Mouse (Mus musculus) stomach, postnatal 0 days (tissue): ENCODE measurements around the gene Fcho2. TPM values are rescaled to one million over a fixed set of nuclear protein-coding genes. Genes with fewer than 3 reads are reported as not detected.

Source experiments
- ATAC-seq: fragments of 200-750 bp; cut with Nextera tagmentation; 2 replicates; pipeline ENCODE4 v1.8.0; 2017; ENCODE audit not compliant: low FRiP score, low TSS enrichment
- DNase-seq: peaks from one replicate; pipeline ENCODE4 v3.0.0-alpha.2; 2016; ENCODE audit warnings: low spot score
- H3K27ac ChIP-seq: fragments of 300-500 bp; sonication (generic); replicated peaks from 2 replicates; pipeline ENCODE4 v1.5.1; 2014; ENCODE audit warnings: mild to moderate bottlenecking, control low read depth
- H3K27me3 ChIP-seq: fragments of 300-500 bp; sonication (generic); 2 replicates; pipeline ENCODE4 v1.6.1; 2014; ENCODE audit warnings: low read length; ENCODE audit not compliant: control insufficient read depth, insufficient read depth
- H3K36me3 ChIP-seq: fragments of 300-500 bp; sonication (generic); 2 replicates; pipeline ENCODE4 v1.6.1; 2014; ENCODE audit warnings: low read length, mixed read lengths; ENCODE audit not compliant: control insufficient read depth, insufficient read depth
- H3K4me1 ChIP-seq: fragments of 300-500 bp; sonication (generic); replicated peaks from 2 replicates; pipeline ENCODE4 v1.6.1; 2014; ENCODE audit warnings: antibody characterized with exemption; ENCODE audit not compliant: control insufficient read depth, insufficient read depth
- H3K4me2 ChIP-seq: fragments of 300-500 bp; sonication (generic); replicated peaks from 2 replicates; pipeline ENCODE4 v1.6.1; 2014; ENCODE audit warnings: low read depth, mild to moderate bottlenecking, control low read depth, moderate library complexity
- H3K4me3 ChIP-seq: fragments of 300-500 bp; sonication (generic); 2 replicates; pipeline ENCODE4 v1.5.1; 2014; ENCODE audit warnings: low read depth, low read length, control low read depth
- H3K9ac ChIP-seq: fragments of 300-500 bp; sonication (generic); 2 replicates; pipeline ENCODE4 v1.6.1; 2014; ENCODE audit warnings: mild to moderate bottlenecking, low read length, control low read depth, mixed read lengths
- H3K9me3 ChIP-seq: fragments of 300-500 bp; sonication (generic); 2 replicates; pipeline ENCODE4 v1.6.1; 2016; ENCODE audit warnings: low read length; ENCODE audit not compliant: control insufficient read depth
- CTCF ChIP-seq: IDR thresholded peaks from 2 replicates; pipeline ENCODE4 v1.5.1; 2016; ENCODE audit warnings: antibody characterized with exemption, low read depth, mild to moderate bottlenecking, moderate library complexity
- EP300 ChIP-seq: optimal IDR thresholded peaks from 2 replicates; pipeline ENCODE3; 2016; ENCODE audit warnings: antibody characterized with exemption
- WGBS: fragments of 180-500 bp; shearing (Covaris S2); extraction: QIAGEN DNeasy Blood & Tissue Kit; methylation state at CpG from one replicate; pipeline ENCODE4 v1.1.7; 2014; 5-methylcytosine and 5-hydroxymethylcytosine counted together
- polyA plus RNA-seq: library from polyadenylated mRNA; unstranded; fragments of >200 nt; fragmentation: Nextera tagmentation; extraction: Ambion mirVana; gene quantifications from 2 replicates; pipeline ENCODE4 v1.2.1, GENCODE M21; 2015

Fcho2 gene
- polyA plus RNA-seq, 1 experiment from 2014 or later, result 21.9 TPM

- 85% methylated on average over 2 of the region's 2 CpGs for WGBS
- DNase-seq (no peak), ATAC-seq (no peak)
- Histone ChIP-seq H3K4me2 (no peak overlapping the region), H3K36me3 (0 out of 2 replicates have a peak, but pooled peaks cover 2% of the 10 kb centered on the region), H3K9me3 (no peaks in the 10 kb centered on the region), H3K9ac (no peak overlapping the region), H3K4me3 (no peak overlapping the region), H3K4me1 (no peaks in the 10 kb centered on the region), H3K27me3 (no peaks in the 10 kb centered on the region), H3K27ac (no peak overlapping the region)
- TF ChIP-seq EP300, result no peak
- no peak for TF ChIP-seq CTCF
These were observed 43.8 kb downstream of the Fcho2 start for GRCm38 (mm10) chr13:98771484-98771883.

DNA sequence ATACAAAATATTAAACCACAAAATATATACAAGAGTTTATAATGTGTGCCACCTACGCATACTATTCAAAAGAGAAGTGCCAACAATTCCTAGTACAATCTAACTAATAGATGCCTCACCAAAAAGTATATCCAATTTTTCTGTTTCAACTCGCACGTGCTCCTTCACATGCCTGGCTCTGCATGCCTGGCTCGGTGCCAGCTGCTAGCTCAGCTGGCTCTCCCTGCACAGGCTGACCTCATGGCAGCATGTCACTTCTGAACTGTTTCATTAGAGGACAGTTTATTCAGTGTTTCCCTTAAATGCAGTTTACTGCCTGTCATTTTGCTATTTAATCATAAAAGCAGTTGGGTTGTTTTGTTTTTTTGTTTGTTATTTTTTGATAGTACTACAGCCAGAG is 46.9 kb downstream of the Fcho2 start:
- Histone ChIP-seq H3K4me1 (no peaks in the 10 kb centered on the region), H3K36me3 (no peaks in the 10 kb centered on the region), H3K4me3 (no peak overlapping the region), H3K27ac (no peak overlapping the region), H3K4me2 (no peak overlapping the region), H3K9ac (no peak overlapping the region), H3K9me3 (no peaks in the 10 kb centered on the region), H3K27me3 (no peaks in the 10 kb centered on the region)
- peak; percentile 70; the same call in 1 of the 2 replicates for ATAC-seq
- TF ChIP-seq EP300 (no peak), CTCF (no peak)
- 20% methylated on average over 4 of the region's 4 CpGs for WGBS
- peak; percentile 72 for DNase-seq

- 0 out of 2 replicates have a peak, but pooled peaks cover 4% of the 10 kb centered on the region for H3K36me3 ChIP-seq
These were observed 53.5 kb downstream of the Fcho2 start for GRCm38 (mm10) chr13:98761771-98762170.

DNA sequence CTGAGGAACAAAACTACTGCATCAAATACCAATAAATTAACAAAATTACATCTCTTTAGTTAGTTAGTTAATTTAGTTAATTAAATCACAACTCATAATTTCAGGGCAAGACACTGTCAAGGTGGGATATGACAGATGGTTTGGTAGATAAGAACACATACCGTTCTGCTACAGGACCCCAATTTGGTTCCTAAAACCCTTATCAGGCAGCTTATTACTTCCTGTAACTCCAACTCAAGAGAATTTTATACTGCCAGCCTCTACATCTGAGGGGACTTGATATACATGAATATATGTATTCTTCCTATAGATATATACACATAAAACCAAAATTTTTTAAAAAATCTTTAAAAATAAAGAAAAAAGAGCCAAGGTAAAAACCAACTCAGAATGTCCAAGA is 59.4 kb downstream of the Fcho2 start:
- 88% methylated on average over 1 of the region's 1 CpGs for WGBS

More at GRCm38 (mm10) chr13:98761771-98762170, 53.5 kb downstream of the Fcho2 start:
- Histone ChIP-seq H3K9me3 (no peaks in the 10 kb centered on the region), H3K9ac (no peak overlapping the region), H3K4me1 (no peaks in the 10 kb centered on the region), H3K27ac (no peak overlapping the region), H3K27me3 (no peaks in the 10 kb centered on the region), H3K4me2 (no peak overlapping the region), H3K4me3 (no peak overlapping the region)
- ATAC-seq (no peak), DNase-seq (no peak)
- TF ChIP-seq CTCF, result no peak
- no peak for TF ChIP-seq EP300

GRCm38 (mm10) chr13:98744679-98745078 is 70.6 kb downstream of the Fcho2 start:
- H3K9me3 ChIP-seq, result no peaks in the 10 kb centered on the region
- no peak overlapping the region for H3K4me2 ChIP-seq
- peaks cover 12% of the 10 kb centered on the region; the same call in 1 of the 2 replicates for H3K36me3 ChIP-seq
- ATAC-seq (peak; percentile 82), DNase-seq (no peak)
- no peaks in the 10 kb centered on the region for H3K27me3 ChIP-seq
- no peak for TF ChIP-seq EP300
- no peak for TF ChIP-seq CTCF
- 54% methylated on average over 1 of the region's 1 CpGs for WGBS
- no peak overlapping the region for H3K27ac ChIP-seq
- H3K4me1 ChIP-seq, result no peaks in the 10 kb centered on the region
- H3K9ac ChIP-seq, result no peak overlapping the region
- no peak overlapping the region for H3K4me3 ChIP-seq

More for the DNA sequence above, 59.4 kb downstream of the Fcho2 start:
- H3K4me2 ChIP-seq, result no peak overlapping the region
- no peak for TF ChIP-seq EP300
- no peak for TF ChIP-seq CTCF
- no peak overlapping the region for H3K27ac ChIP-seq
- H3K27me3 ChIP-seq, result no peaks in the 10 kb centered on the region
- DNase-seq (no peak), ATAC-seq (no peak)
- no peaks in the 10 kb centered on the region for H3K4me1 ChIP-seq
- H3K9ac ChIP-seq, result no peak overlapping the region
- H3K4me3 ChIP-seq, result no peak overlapping the region
- no peaks in the 10 kb centered on the region for H3K9me3 ChIP-seq
- H3K36me3 ChIP-seq, result 0 out of 2 replicates have a peak, but pooled peaks cover 4% of the 10 kb centered on the region

DNA sequence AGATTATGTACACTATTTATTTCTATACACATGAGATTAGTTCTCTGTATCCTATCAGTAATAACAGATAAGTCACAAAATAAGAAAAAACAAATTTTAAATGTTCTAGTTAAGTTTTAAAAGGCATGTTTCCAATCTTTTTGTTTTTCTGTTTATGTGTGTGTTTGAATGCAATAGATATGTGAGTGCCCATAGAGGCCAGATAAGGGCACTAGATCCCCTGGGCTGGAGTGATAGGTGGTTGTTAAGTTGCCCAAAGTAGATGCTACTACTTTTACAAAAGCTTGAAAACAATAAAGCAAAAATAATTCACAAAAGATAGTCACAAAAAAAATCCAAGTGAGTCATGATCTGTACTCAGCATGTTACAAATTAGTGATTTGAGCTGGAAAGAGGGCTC is 71.4 kb downstream of the Fcho2 start:
- H3K27ac ChIP-seq, result no peak overlapping the region
- no peak overlapping the region for H3K9ac ChIP-seq
- no peaks in the 10 kb centered on the region for H3K27me3 ChIP-seq
- no peak overlapping the region for H3K4me2 ChIP-seq
- H3K4me1 ChIP-seq, result no peaks in the 10 kb centered on the region
- ATAC-seq (no peak), DNase-seq (no peak)
- H3K36me3 ChIP-seq, result peaks cover 12% of the 10 kb centered on the region; the same call in 1 of the 2 replicates
- no peaks in the 10 kb centered on the region for H3K9me3 ChIP-seq
- TF ChIP-seq EP300 (no peak), CTCF (no peak)
- H3K4me3 ChIP-seq, result no peak overlapping the region
